ENCODE assay signal across 14 mouse cellular contexts in the genomic region with DNA sequence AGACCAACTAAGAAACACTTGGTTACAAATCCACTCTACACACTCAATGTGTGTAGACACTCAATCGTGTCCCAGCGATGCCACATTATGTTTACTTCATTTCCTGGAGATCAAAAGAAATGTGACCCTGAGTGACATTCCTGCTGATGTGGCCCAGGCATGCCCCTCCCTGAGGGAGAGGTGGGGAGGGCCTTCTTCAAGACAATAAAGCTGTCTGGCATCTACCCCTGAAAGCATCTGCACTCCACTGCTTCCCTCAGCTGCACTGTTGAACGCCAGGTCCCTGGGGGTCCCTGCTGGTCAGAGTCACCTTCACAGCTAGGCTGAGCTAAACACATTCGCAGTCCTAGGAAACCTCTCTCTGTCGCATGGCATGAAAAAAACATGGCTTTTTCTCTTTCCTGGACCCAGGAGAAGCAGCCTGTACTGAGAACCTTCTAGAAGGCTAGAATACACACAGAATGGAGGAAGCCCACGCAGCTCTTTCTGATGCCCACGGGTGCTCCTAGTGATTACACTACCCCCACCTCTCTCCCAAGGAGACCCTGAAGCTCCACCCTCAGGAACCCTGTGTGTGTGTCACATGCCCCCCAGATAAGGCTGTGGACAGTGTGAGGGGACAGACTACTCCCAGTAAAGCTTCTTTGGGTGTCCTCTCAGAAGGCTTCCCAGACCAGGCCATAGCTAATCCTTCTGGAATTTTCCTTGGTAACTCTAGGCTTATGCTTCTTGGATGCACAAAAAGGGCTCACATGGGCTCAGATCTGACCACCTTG.
DNase-seq lines count a peak whose midpoint lies in the region; ATAC-seq and TF ChIP-seq lines count a peak whose summit lies in the region.
"Had no signal": no experiment of that assay in that cellular context is flagged by ENCODE, and none has a peak within 500 bp of the region (broad histone marks: within the 10 kb centered on the region; RNA-seq: fewer than 3 reads in every experiment).

No protein-coding gene starts in this region.

- WGBS in heart, embryonic 10.5 days: 49% methylated on average over 7 of the region's 7 CpGs
- 33% methylated on average over 7 of the region's 7 CpGs for WGBS in kidney, postnatal 0 days
- 36% methylated on average over 7 of the region's 7 CpGs for WGBS in kidney, embryonic 15.5 days
- 43% methylated on average over 7 of the region's 7 CpGs for WGBS in liver, embryonic 16.5 days (ENCODE audit: insufficient replicate concordance)

- H3K4me2 ChIP-seq in kidney, postnatal 0 days (ENCODE audit: low read length): no peak overlapping the region
- no peak overlapping the region for H3K4me2 ChIP-seq in kidney, embryonic 15.5 days
- H3K4me2 ChIP-seq in liver, embryonic 16.5 days (ENCODE audit: low read depth, low read length): no peak overlapping the region
- H3K4me2 ChIP-seq: intestine, embryonic 15.5 days; lung, embryonic 15.5 days had no signal

- no peak overlapping the region for H3K4me3 ChIP-seq in heart, embryonic 10.5 days
- no peak overlapping the region for H3K4me3 ChIP-seq in kidney, postnatal 0 days (replicated peaks; ENCODE audit: low read depth, low read length)
- no peak overlapping the region for H3K4me3 ChIP-seq in kidney, embryonic 15.5 days (replicated peaks)
- H3K4me3 ChIP-seq in liver, embryonic 16.5 days (ENCODE audit: low read depth, low read length): no peak overlapping the region
- H3K4me3 ChIP-seq: intestine, embryonic 15.5 days; lung, embryonic 15.5 days had no signal

- H3K27me3 ChIP-seq in heart, embryonic 10.5 days (ENCODE audit: insufficient read depth, poor library complexity, severe bottlenecking): no peaks in the 10 kb centered on the region
- H3K27me3 ChIP-seq in kidney, postnatal 0 days (ENCODE audit: insufficient read depth, low read length): no peaks in the 10 kb centered on the region
- H3K27me3 ChIP-seq in kidney, embryonic 15.5 days: no peaks in the 10 kb centered on the region
- no peaks in the 10 kb centered on the region for H3K27me3 ChIP-seq in liver, embryonic 16.5 days (ENCODE audit: control insufficient read depth, insufficient read depth, low read depth, low read length)
- H3K27me3 ChIP-seq: intestine, embryonic 15.5 days; lung, embryonic 15.5 days had no signal

- DNase-seq in heart, embryonic 10.5 days (ENCODE audit: low spot score): no peak
- DNase-seq in heart, adult 8-10 months (ENCODE audit: low spot score): no peak
- no peak for DNase-seq in kidney, postnatal 0 days (ENCODE audit: low spot score)
- peak; percentile 81 for DNase-seq in ZHBTc4 (ENCODE audit: low read depth, low spot score)
- DNase-seq in B cell, adult 2 months: no peak
- DNase-seq: adrenal gland, adult 2 months; cerebellum, adult 9-10 months; midbrain, embryonic 14.5 days; right cerebral cortex, adult 18-20 months had no signal

- H3K9ac ChIP-seq in kidney, postnatal 0 days (ENCODE audit: low read depth, low read length): no peak overlapping the region
- no peak overlapping the region for H3K9ac ChIP-seq in kidney, embryonic 15.5 days
- H3K9ac ChIP-seq in liver, embryonic 16.5 days (ENCODE audit: low read depth, low read length): peak overlapping the region; percentile 26; the same call in 1 of the 2 replicates
- H3K9ac ChIP-seq: intestine, embryonic 15.5 days; lung, embryonic 15.5 days had no signal

- no peaks in the 10 kb centered on the region for H3K9me3 ChIP-seq in heart, embryonic 10.5 days
- no peaks in the 10 kb centered on the region for H3K9me3 ChIP-seq in kidney, postnatal 0 days (replicated peaks; ENCODE audit: low read length)
- H3K9me3 ChIP-seq in kidney, embryonic 15.5 days (replicated peaks): no peaks in the 10 kb centered on the region
- H3K9me3 ChIP-seq in liver, embryonic 16.5 days (replicated peaks; ENCODE audit: control insufficient read depth, low read length): no peaks in the 10 kb centered on the region
- H3K9me3 ChIP-seq: intestine, embryonic 15.5 days; lung, embryonic 15.5 days had no signal

- ATAC-seq in kidney, postnatal 0 days (replicated peaks; ENCODE audit: low FRiP score, low read depth): no peak
- ATAC-seq in kidney, embryonic 15.5 days (replicated peaks; ENCODE audit: low FRiP score): no peak
- ATAC-seq in liver, embryonic 16.5 days (ENCODE audit: low read depth): no peak
- ATAC-seq: forebrain, embryonic 14.5 days; intestine, embryonic 15.5 days had no signal

- peak overlapping the region; percentile 83 for H3K27ac ChIP-seq in heart, embryonic 10.5 days
- H3K27ac ChIP-seq in kidney, postnatal 0 days: no peak overlapping the region
- no peak overlapping the region for H3K27ac ChIP-seq in kidney, embryonic 15.5 days
- H3K27ac ChIP-seq in liver, embryonic 16.5 days (ENCODE audit: low read length): peak overlapping the region; percentile 92
- H3K27ac ChIP-seq: intestine, embryonic 15.5 days; lung, embryonic 15.5 days had no signal

- peaks cover 37% of the 10 kb centered on the region for H3K4me1 ChIP-seq in heart, embryonic 10.5 days
- peaks cover 10% of the 10 kb centered on the region; the same call in 1 of the 2 replicates for H3K4me1 ChIP-seq in kidney, postnatal 0 days (replicated peaks; ENCODE audit: insufficient read depth, low read length)
- H3K4me1 ChIP-seq in kidney, embryonic 15.5 days: peaks cover 25% of the 10 kb centered on the region
- H3K4me1 ChIP-seq in liver, embryonic 16.5 days (ENCODE audit: control insufficient read depth, low read depth, low read length): peaks cover 53% of the 10 kb centered on the region

- peak; percentile 21; the same call in 1 of the 2 replicates for TF ChIP-seq CTCF in kidney, postnatal 0 days (IDR thresholded peaks at IDR 0.05; ENCODE audit: low read depth)

- no peaks in the 10 kb centered on the region for H3K36me3 ChIP-seq in heart, embryonic 10.5 days
- H3K36me3 ChIP-seq in kidney, postnatal 0 days (ENCODE audit: insufficient read depth, low read length): no peaks in the 10 kb centered on the region
- no peaks in the 10 kb centered on the region for H3K36me3 ChIP-seq in kidney, embryonic 15.5 days
- no peaks in the 10 kb centered on the region for H3K36me3 ChIP-seq in liver, embryonic 16.5 days (ENCODE audit: control insufficient read depth, insufficient read depth)
- H3K36me3 ChIP-seq: intestine, embryonic 15.5 days; lung, embryonic 15.5 days had no signal

Comparison
In these comparisons a context has a peak if more than half of its experiments do, and no peak if none do; other contexts are left out.
1. H3K27ac ChIP-seq: peak in heart, embryonic 10.5 days (single experiment) and liver, embryonic 16.5 days (single experiment); none in kidney, postnatal 0 days (single experiment) and kidney, embryonic 15.5 days (single experiment).